Mouse (Mus musculus) adrenal gland, postnatal 4 days (tissue): ENCODE results near the gene F7. TPM values are rescaled to one million over a fixed set of nuclear protein-coding genes. Genes with fewer than 3 reads are reported as not detected.
A peak's percentile ranks its signal among the peaks of the same experiment; 100 is the strongest.

ENCODE experiments used
- DNase-seq, 2 experiments: peaks; one replicate each; pipeline ENCODE4 v3.0.0; 2021 to 2022; ENCODE audit warnings: low spot score in 2 of 2, mixed read lengths in 2 of 2
- long read RNA-seq, 2 experiments: library from polyadenylated mRNA; stranded (forward); transcript quantifications; one replicate each; pipeline ENCODE4 v2.0.0; 2021
- total RNA-seq, 2 experiments: library from RNA; stranded (reverse); gene quantifications; 2 replicates each; pipeline ENCODE4 v1.2.3; 2021

Gene F7
- 1 to 10 TPM in 1 of 2 experiments, under 1 TPM in 1; 0.67 to 8.4 TPM for total RNA-seq
- long read RNA-seq, experiment 1, transcript F7-201 (8 exons, 1,859 nt): major isoform, 17 of 20 reads
- long read RNA-seq, experiment 1, partial matches to known transcripts: 0 of 20 reads
- long read RNA-seq, experiment 1, other reads (novel, unspliced or antisense): 3 of 20 reads
- long read RNA-seq, experiment 2: 0 reads

DNA sequence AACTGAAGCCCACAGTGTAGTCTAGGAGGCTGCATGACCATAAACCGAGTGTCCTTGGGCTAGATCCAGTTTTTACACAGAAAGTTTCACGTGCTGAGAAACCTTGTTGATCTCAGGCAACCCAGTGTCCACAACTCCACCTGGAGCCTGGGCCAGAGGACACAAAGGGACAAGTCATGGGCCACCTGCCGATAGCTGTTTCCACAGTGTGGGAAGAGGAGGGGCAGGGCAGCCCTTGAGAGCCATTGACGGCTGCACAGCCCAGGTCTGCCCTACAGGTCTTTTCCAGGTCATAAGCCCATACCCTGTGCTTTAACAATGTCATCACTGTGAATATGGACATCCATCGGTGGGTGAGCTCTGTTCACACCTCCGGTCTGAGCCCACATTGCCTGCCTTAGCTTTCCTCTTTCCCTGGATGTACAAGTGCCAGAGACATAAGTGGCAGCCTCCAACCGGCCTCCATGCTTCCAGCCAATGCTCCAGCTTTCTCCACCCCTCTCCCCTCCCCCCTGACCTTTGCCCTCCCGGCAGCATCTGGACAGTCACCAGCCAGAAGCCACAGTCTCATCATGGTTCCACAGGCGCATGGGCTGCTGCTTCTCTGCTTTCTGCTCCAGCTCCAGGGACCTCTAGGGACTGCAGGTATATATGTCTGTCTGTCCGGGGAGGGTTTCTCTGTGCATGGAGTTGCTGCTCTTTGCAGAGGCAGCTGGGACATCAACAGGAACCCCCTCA is at the start of gene F7:
TSS of gene F7 (plus strand) at position 548 of the 738 bp plus-strand sequence.
- DNase-seq: no peak

DNA sequence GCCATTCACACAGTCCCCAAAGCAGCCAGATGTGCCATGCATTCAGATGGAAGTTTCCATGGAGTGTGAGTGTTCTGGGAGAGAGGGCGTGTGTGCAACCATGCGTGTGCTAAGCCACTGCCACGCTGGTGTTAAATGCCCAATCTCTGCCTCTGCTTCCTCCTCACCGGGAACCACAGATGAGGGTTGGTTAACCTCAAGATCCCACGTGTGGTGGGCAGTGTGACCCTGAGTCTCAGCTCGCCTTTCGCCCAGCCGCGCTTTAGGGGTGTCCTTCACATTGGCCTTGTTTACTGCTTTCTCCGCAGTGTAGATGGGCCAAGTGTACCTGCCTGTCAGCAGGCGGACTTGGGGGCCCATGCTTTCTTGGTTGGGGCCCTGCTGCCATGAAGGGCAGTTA is 49.5 kb upstream of the F7 start:
- DNase-seq: no peak

DNA sequence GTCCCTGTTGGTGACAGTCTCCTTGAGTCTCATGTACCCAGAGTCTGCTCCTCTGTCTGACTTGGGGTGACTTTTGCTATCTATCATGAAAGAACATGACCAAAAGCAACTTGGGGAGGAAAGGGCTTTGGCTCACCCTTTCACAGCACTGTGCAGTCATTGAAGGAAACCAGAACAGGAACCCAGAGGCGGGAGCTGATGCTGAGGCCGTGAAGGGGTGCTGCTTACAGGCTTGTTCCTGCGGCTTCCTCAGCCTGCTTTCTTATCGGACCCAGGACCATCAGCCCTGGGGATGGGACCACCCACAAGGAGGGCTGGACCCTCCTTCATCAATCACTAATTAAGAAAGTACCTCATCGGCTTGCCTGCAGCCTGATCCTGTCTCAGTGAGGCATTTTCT is 49.1 kb upstream of the F7 start:
- no peak for DNase-seq

DNA sequence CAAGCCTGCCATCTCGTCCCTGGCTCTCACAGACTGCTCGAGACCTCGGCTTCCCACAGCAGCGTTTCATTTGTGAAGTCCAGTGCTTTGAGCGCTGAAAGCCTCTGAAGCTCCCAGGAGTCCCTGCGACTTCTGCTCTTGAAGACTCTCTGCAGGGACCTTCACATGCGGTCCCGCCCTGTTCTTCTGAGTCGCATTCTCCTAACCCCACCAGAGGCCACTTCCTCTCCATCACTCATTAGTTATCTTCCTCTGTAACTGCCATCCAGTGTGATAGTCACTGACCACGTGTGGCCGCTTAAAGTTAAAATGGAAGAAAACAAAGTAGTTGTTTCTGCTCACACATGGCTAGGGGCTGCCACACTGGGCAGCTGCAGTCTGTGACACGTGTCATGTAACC is 48.5 kb upstream of the F7 start:
- DNase-seq: no peak

DNA sequence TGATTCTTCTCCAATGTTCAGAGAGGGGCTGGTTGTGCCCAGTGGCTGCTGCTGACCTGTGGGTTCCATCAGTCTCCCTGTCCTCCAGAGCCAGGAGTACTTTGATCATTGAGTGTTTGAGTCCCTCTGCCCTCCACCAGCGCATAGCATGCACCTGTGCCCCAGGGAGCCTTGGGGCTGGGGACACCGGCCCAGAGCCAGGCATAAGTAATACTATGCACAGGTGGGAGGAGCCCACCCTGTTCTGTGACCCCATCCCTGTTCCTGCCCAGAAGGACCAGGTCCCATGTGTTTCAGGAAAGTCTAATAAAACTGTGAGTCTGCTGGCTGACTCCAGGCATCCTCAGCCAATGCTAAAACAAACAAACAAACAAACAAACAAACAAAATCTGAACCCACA is 47.5 kb upstream of the F7 start:
- no peak for DNase-seq

DNA sequence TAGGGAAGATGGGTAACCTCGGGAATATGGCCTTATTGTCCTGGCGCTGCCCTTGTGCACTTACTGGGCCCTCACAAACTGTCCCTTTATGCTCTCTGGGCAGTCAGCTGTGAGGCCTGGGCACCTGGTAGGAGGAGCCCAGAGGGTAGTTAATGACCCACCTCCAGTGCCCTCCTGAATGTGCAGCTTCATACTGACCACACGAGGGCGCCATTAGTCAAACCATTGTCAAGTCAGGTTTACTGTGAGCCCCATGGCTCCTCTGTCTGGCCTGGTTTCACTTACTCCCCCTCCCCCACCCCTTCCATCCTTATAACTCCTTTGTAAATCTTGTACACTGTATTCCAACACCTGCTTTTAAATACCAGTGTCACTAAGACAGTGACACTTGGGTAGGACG is 47.1 kb upstream of the F7 start:
- peak in 1 of 2 experiments; percentile 19 for DNase-seq

DNA sequence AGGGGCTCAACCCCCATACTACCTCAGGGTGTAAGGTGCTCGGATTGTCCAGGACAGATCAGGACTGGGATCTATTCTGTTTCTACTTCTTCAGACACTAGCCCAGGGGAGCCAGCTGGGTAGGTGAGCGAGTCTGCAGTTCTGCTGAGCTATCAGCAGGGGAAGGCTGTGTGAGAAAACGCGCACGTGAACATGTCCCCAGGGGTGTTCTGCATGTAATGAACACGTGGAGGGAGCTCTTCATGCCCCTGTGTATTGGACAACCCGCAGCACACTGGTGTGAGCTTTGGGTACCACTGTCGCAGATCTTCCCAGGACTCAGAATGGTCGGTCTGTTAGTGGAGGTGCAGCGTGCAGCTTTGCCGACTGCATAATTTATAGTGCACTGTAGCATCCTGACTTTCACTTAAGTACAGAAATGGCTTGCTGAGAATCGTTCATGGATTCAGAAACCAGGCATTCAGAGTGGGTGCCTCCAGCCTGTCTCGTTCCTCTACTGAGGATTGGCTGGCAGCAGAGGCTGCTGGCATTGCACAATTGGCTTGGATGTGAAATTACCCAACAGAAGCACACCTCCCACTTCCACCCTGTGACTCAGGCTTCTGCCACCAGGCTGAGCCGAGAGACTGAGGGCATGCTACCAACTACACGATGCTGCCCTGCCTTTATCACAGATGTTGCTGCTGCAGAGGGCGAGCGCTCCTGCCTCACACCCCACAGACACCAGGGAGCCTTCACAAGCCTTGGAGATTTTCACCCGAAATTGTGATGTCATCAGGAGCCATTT is 42.0 kb upstream of the F7 start:
- no peak for DNase-seq

DNA sequence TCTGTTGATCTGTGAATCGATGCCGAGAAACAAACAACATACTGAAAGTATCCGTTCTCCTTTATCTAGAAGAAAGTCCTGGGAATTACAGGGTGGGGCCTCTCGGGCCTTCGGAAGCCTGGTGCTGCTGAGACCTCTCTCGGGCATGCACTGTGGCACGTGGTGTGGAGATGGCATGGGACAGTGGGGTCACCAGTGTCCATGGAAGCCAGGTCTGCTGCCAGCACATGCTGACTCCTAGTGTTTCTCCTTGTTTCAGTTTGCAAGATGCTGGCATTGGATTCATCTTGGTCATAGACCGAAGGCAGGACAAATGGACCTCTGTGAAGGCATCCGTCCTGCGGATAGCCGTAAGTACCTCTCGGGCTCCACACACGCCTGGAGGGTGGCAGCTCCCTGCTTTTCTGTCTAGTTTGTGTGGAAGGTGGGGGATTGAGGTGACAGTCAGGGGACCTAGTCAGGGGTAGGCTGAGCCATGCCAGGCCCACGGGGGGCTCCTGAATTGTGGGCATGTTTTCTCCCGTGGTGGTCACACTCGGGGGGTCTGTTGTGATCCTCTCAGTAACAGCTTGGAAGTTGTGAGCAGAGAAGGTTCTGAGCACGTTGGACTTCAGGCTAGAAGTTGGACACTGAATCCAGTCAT is 41.1 kb upstream of the F7 start:
- DNase-seq: no peak

DNA sequence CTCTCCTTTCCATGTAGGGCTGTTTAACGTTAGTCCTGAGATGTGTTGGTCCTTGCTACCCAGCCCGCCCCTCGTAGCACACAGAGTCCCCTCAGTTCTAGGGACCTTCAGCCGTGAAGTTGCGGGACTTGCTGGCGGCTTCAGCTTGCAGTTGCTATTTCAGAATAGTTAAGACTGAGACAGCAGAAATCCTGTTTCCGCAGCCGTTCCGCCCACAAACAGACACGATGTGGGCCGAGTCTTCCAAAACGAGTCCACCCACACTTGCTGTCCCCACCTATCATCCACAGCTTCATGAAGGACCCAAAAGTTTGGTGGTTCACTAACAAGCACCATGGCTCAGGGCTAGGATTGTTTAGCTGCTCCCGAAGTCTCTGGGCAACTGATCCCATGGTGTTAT is 40.6 kb upstream of the F7 start:
- no peak for DNase-seq

DNA sequence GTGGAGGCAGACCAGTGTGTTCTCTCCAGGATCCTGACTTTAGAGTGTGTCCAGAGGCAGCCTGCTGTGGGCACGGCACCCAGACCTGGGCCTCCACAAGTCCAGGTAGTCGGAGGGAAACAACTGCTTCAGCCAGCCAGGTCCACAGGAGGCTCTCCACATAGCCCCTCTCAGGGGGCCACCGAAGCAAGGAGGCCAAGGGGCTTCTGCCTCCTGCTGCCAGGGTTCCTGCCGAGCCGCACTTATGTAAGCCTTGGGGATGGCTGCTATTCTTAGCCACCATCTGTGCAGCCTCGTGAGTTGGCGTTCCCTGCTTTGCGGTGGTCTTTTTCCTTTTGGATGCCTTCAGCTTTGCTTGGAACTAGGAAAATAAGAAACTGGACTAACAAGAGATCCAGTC is 38.3 kb upstream of the F7 start:
- DNase-seq: no peak

DNA sequence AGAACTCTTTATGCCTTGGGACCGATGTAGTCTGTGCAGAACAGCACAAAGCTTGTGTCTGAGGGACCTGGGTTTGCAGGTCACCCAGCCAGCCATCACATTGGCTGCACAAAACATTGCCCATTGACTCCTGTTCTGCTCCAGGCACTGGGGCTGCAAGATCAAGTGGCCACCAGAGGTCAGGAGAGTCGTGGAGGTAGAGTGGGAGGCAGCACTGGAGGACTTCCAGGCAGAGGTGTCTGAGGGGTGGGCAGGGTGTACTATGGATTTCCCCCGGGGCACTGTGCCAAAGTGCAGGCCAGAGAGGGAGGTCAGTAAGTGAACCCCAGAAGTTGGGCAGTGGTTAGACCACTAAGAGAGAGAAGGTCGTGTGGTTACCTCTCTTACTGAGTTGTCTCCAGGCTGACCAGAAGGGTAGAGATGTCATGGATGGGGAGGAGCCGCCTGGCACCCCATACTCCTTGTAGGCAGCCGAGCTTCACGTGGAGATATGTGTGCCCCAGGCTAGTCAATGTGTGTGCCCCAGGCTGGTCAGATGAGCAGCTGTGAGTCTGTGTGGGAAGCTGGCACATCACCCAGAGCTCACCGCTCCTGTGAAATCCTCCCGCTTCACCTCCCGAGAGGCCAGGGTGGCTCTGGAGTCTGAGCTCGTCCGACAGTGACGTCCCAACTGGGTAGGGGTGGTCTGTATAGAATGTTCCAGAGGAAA is 37.0 kb upstream of the F7 start:
- DNase-seq: no peak

DNA sequence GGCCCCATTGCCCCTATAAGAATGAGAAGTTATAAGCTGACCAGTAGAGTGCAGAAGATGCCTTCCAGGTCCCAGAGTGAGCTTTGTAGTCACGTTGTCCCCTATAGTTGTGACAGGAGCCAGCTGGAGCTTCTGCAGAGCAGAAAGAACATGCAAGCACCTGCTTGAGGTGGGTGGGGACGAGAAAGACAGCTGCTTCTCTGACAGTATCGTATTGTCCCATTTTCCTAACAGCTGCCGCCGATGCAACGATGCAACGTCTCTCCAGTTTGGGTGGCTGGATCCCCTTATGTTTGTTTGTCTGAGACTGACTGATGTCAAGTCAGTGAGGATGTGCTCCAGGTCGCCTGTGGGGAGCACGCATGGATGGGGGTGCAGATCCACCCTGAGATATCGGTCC is 34.4 kb upstream of the F7 start:
- no peak for DNase-seq

DNA sequence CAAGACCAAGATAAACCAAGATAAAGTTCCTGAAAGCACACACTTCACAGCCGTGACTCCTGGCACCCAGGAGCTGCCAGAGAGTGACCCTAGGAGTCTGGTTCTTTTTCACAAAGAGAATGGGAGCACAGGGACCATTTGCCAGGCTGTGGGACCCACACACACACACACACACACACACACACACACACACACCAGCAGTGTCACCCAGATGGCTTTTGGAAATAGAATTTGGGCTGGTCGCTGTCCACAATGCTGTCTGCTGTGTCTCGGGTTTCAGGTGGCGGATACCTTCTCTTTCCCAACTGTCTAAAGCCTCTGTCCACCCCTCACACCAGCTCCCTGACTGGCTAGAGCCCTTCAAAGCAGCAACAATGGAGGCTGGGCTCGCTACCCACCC is 31.4 kb upstream of the F7 start:
- no peak for DNase-seq

DNA sequence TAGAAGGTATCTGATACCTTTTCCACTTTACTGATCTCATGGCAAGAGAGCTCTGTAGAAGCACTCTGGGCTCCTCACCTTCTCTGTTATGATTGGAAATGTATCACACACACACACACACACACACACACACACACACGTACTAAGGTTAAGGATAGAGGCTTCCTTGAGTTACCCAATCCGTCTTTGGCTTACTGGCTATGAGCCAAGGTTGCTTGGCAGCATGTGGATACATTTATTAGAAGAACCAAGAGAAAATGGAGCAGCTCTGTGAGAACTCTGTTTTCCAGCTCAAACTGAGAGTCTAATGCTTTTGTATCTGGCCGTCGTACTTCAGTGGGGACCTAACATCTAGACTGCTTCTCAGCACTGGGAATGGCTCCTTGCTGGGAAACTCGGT is 30.4 kb upstream of the F7 start:
- DNase-seq: peak in 1 of 2 experiments; percentile 13

DNA sequence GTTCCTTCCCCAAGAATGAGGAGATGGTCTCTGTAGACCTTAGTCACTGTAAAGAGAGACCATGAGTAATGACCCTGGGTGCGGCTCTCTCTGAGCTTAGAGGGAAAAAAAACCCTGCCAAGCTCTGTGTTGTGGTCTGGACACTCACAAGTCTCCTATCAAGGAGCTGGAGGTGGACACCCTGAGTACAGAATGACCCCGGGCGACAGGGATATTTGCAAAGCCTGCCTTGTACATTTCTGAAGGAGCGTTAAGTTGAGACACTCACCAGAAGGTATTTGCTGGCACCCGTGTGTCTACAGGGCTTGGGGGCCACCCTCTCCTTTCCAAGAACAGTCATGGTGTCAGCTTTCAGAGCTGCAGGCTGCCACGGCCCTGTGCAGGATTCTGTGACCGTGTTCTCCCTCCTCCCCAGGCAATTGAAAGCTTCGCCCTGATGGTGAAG is 29.0 kb upstream of the F7 start:
- no peak for DNase-seq

DNA sequence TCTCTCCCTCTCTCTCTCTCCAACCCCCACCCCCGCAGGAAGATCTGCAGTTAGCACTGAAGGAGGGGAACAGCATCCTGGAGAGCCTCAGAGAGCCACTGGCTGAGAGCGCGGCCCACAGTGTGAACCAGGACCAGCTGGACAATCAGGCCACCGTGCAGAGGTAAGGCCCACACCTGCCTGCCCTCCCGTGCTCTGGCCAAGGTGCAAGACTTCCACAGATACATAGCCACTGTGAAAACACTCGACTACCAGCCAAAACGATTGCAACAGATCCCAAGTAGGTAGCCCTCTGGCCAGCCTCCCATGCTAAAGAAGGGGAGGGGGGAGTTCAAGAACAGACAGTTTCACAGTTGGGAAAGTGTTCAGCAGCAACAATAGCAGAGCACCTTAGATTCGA is 27.5 kb upstream of the F7 start:
- no peak for DNase-seq

DNA sequence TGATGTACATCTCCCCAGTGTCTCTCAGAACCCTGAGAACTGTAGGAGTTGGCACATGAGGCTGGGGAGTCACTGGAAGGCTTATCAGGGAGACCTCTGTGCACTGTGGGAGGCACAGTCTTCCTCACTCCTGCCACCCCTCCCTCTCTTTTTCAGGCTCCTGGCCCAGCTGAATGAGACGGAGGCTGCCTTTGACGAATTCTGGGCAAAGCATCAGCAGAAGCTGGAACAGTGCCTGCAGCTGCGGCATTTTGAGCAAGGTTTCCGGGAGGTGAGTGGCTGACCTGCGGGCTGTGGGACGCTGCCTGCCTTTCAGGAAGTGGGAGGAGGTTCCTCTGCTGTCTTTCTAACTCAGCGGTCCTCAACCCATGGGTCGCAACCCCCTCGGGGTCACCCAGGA is 26.0 kb upstream of the F7 start:
- no peak for DNase-seq

DNA sequence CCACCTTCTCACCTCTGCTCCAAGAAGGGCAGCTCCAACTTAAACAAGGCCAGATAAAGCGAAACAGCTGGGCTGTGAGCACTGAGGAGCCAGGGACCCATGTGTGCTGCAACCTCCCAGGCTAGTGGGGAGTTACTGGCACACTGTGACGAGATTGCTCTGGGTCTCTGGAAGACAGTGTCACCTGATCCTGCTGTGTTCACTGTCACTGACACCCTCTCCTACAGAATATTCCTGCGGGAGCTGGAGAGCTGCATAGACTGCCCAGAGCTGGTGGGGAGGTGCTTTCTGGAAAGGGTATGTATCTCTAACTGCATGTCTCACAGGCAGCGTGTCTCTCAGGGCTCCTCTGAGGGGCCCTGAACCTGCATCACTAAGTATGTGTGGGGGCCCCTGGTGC is 18.4 kb upstream of the F7 start:
- DNase-seq: no peak

DNA sequence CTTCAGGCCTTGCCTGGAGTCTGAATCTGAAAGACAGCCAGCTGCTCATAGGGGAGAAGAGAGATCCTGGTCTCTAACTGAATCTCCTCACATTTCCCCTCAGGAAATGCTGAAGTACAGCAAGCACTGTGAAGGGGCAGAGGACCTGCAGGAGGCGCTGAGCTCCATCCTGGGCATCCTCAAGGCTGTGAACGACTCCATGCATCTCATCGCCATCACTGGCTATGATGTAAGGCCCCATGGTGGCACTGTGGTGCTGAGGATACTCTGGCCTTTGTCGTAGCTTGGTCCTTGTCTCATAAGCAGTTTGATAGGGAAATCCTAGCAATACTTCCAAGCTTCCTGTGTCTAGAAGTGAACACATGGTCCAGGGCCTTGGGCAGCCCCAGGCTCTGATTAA is 15.5 kb upstream of the F7 start:
- no peak for DNase-seq

DNA sequence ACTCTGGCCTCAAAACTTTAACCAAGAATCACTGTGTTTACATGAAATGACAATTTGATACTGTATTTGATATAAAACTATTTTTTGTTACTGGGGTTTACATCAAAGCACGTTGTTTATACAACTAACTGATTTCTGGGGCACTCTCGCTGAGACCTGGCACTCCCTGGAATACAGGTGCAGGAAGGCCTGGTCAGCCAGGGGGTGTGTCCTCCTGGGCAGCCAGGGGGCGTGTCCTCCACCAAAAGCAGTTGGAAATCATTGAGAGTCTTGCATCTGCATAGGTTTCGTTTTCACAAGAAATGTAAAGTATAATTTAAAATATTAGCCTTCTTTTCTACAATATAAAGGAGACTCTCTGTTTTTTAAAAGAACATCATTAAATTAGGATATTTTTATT is 6.3 kb upstream of the F7 start:
- no peak for DNase-seq

DNA sequence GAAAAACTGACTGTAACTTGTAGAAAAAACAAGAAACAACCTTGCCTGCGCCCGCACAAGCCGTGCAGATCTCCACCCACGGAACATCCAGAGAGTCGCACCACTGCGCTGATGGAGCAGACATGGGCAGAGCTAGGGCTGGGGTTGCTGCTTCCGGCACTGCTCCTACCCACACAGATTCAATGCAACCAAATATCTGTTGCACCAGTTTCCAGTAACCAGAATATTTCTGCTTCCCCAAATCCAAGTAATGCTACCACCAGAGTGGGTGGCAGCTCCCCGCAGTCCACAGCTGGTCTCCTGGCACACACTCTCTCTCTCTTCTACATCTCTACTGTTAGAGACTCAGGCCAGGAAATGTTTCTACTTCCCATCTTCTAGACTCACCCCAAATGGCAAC is 4.0 kb upstream of the F7 start:
- DNase-seq: no peak
